Mouse (Mus musculus): ENCODE measurements around the gene Ldoc1. TPM values are rescaled to one million over a fixed set of nuclear protein-coding genes. Genes with fewer than 3 reads are reported as not detected.

Gene Ldoc1
- total RNA-seq (2014; rRNA removed) (not detected in 2 replicates), polyA plus RNA-seq (2012; rRNA removed) (not detected in 2 replicates)

GRCm38 (mm10) chrX:61709302-61710033 lies at the start of gene Ldoc1:
Gene Ldoc1 (plus strand): TSS chrX:61709497.
- H3K36me3 ChIP-seq (ENCODE audit: control insufficient read depth, insufficient read depth, low read length) = no peaks in the 10 kb centered on the region
- H3K27ac ChIP-seq (replicated peaks; ENCODE audit: insufficient read depth, low read depth, low read length) = no peak within 1 kb of the TSS
- DNase-seq (ENCODE audit: extremely low read depth, low read depth, low spot score) = no peak
- no peak for TF ChIP-seq POLR2A (IDR thresholded peaks at IDR 0.05; ENCODE audit: extremely low read depth, insufficient read depth, low read length)
- TF ChIP-seq CTCF (IDR thresholded peaks at IDR 0.05; ENCODE audit: low read depth, low read length) = no peak
- no peaks in the 10 kb centered on the region for H3K4me1 ChIP-seq (ENCODE audit: control insufficient read depth, insufficient read depth, low read length)
- H3K9ac ChIP-seq (ENCODE audit: low read depth, low read length) = no peak within 1 kb of the TSS
- no peak within 1 kb of the TSS for H3K4me3 ChIP-seq (ENCODE audit: insufficient read depth, low read depth, low read length)
- 20% methylated on average over 33 of the region's 34 CpGs for WGBS
- no peaks in the 10 kb centered on the region for H3K79me2 ChIP-seq (ENCODE audit: control insufficient read depth, insufficient read depth, low read length)
- no peaks in the 10 kb centered on the region for H3K27me3 ChIP-seq (ENCODE audit: control insufficient read depth, insufficient read depth, low read length)

DNA sequence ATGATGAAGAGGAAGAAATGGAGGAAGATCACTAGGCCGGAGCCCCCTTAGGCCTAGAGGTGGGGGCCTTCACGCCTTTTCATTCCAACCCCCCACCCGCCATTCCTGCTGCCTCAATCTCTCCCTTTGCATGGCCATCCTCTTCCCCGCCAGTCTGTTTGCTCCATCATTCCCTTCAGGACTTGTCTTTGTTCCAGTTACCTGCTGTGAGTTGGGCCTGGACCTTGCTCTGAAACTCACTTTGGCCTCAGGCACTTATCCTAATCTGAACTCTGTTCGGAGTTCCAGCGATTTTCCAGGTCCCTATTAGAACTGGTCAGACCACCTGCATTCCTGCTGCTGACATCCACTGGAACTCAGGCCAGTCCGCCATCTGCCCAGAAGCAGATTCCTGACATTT lies 834 bp downstream of the Ldoc1 start:
- Histone ChIP-seq H3K9ac (ENCODE audit: low read depth, low read length) (no peak overlapping the region), H3K27me3 (ENCODE audit: control insufficient read depth, insufficient read depth, low read length) (no peaks in the 10 kb centered on the region), H3K4me1 (ENCODE audit: control insufficient read depth, insufficient read depth, low read length) (no peaks in the 10 kb centered on the region), H3K4me3 (ENCODE audit: insufficient read depth, low read depth, low read length) (no peak overlapping the region), H3K36me3 (ENCODE audit: control insufficient read depth, insufficient read depth, low read length) (no peaks in the 10 kb centered on the region), H3K79me2 (ENCODE audit: control insufficient read depth, insufficient read depth, low read length) (no peaks in the 10 kb centered on the region), H3K27ac (replicated peaks; ENCODE audit: insufficient read depth, low read depth, low read length) (no peak overlapping the region)
- 77% methylated on average over 5 of the region's 7 CpGs for WGBS
- TF ChIP-seq CTCF (IDR thresholded peaks at IDR 0.05; ENCODE audit: low read depth, low read length) (no peak), POLR2A (IDR thresholded peaks at IDR 0.05; ENCODE audit: extremely low read depth, insufficient read depth, low read length) (no peak)
- DNase-seq (ENCODE audit: extremely low read depth, low read depth, low spot score) = no peak

DNA sequence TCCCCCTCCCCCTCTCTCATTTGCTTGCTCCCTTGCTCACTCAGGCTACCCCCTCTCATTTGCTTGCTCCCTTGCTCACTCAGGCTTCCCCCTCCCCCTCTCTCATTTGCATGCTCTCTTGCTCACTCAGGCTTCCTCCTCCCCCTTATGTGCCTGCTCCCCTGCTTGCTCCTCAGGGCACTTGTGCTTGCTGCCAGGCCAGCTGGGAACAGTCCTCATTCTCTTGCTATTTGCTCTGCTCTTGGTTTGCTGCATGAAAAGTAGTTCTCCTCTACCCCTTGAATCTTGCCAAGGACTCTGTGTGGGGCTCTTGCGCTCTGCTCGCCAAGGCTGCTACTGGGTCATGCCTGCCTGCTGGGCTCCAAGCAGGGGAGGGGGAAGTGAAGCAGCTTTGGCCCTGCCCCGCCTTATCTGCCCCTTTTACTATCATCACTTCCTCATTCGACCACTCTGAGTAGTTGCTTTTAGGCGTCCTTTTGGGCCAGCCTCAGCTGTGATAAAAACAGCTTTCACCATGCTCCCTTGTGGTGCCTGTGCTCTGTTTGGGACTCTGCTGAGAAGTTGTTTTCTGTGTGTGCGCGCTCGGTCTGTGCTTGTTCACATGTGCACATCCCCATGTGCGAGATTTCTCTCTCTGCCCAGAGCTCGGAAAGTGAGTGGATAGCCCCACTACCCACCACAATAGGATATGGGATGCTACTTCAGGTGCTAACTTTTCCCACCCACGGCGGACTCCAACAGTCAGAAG lies 13.2 kb downstream of the Ldoc1 start:
- peak; percentile 2 for DNase-seq (ENCODE audit: extremely low read depth, low read depth, low spot score)
- 7% methylated on average over 12 of the region's 12 CpGs for WGBS
- TF ChIP-seq CTCF (IDR thresholded peaks at IDR 0.05; ENCODE audit: low read depth, low read length) = no peak
- no peak for TF ChIP-seq POLR2A (IDR thresholded peaks at IDR 0.05; ENCODE audit: extremely low read depth, insufficient read depth, low read length)

DNA sequence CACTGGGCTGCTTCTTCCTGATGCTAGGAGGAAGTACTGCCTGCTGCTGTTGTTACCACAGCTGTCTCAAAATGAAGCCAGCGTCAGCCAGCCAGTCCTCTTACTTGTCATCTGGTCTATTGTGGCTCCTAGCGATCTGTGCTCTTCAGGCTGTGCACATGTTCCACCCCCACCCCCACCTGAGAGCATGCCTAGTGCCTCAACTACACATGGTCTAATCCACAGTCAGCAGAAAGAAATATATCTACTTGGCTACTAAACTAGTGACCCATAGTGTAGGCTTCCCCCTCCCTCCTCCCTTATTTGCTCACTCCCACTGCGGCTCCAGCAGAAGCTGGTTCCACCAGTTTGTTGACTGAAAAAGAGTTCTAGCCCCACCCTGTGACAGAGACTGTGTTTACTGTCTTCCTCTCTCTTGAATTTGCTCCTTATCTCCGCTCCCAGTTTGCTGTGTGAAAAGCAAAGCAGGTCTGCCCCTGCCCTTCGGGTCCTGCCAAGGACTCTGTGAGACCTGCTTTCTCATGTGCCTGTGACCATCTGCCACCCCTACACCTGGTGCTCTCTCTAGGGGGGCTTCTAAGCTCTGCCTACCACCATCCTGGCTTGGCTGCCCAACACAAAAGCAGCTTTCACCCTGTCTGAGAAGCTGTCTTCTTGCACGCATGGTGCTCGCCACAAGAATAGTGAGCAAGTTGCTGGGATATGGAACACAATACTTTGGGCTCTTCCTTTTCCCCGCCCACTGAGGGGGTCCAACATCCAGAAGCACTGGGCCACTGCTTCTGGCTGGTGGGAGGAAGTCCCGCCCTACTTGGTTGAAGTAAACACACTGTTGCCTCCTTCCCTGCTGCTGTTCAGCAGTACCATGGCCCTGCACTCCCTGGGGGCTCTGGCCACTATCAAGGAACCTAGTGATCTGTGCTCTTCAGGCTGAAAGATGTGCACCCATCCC lies 14.0 kb downstream of the Ldoc1 start:
- DNase-seq (ENCODE audit: extremely low read depth, low read depth, low spot score) = peak; percentile 4
- WGBS = 29% methylated on average over 9 of the region's 9 CpGs

More for the DNA sequence above, 13.2 kb downstream of the Ldoc1 start:
- Histone ChIP-seq H3K27me3 (ENCODE audit: control insufficient read depth, insufficient read depth, low read length) (no peaks in the 10 kb centered on the region), H3K4me1 (ENCODE audit: control insufficient read depth, insufficient read depth, low read length) (no peaks in the 10 kb centered on the region), H3K79me2 (ENCODE audit: control insufficient read depth, insufficient read depth, low read length) (no peaks in the 10 kb centered on the region), H3K4me3 (ENCODE audit: insufficient read depth, low read depth, low read length) (no peak overlapping the region), H3K27ac (replicated peaks; ENCODE audit: insufficient read depth, low read depth, low read length) (no peak overlapping the region), H3K36me3 (ENCODE audit: control insufficient read depth, insufficient read depth, low read length) (no peaks in the 10 kb centered on the region), H3K9ac (ENCODE audit: low read depth, low read length) (no peak overlapping the region)

DNA sequence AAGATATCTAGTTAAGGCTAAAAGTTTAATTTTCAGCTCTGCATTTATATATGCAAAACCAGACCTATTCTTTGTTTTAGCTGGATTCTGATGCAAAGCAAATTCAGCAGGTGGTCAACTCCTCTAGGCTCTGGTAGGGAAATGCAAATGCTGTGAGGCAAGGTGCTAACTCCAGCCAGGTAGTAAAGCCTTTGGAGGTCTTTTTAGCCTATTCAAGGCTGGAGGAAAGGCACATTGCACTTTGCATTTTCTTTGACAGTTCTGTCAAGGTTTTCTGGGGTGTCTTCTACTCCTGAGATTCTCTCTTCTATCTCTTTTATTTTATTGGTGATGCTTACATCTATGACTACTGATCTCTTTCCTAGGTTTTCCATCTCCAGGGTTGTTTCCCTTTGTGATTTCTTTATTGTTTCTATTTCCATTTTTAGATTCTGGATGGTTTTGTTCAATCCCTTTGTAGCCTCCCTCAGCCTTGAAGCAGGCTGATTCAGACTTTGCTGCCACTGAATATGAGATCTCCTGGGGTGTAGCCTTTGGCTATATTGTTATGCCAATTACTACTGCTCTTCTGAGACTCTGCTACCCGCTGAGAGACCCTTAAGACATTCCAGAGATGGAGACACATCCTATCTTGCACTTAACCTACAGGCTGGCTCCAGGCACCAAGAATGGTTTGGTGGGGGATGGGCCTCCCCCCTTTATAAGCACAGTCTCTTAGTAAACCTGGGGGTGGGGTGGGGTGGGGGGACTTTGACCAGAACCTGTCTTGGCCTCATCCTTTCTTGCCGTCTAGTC lies 18.4 kb downstream of the Ldoc1 start:
- WGBS = 63% methylated on average over 2 of the region's 2 CpGs
- no peak for DNase-seq (ENCODE audit: extremely low read depth, low read depth, low spot score)
- no peaks in the 10 kb centered on the region for H3K27me3 ChIP-seq (ENCODE audit: control insufficient read depth, insufficient read depth, low read length)
- H3K79me2 ChIP-seq (ENCODE audit: control insufficient read depth, insufficient read depth, low read length) = no peaks in the 10 kb centered on the region
- no peak overlapping the region for H3K27ac ChIP-seq (replicated peaks; ENCODE audit: insufficient read depth, low read depth, low read length)
- H3K9ac ChIP-seq (ENCODE audit: low read depth, low read length) = no peak overlapping the region
- no peaks in the 10 kb centered on the region for H3K36me3 ChIP-seq (ENCODE audit: control insufficient read depth, insufficient read depth, low read length)
- no peak for TF ChIP-seq CTCF (IDR thresholded peaks at IDR 0.05; ENCODE audit: low read depth, low read length)
- TF ChIP-seq POLR2A (IDR thresholded peaks at IDR 0.05; ENCODE audit: extremely low read depth, insufficient read depth, low read length) = no peak
- H3K4me3 ChIP-seq (ENCODE audit: insufficient read depth, low read depth, low read length) = no peak overlapping the region
- H3K4me1 ChIP-seq (ENCODE audit: control insufficient read depth, insufficient read depth, low read length) = no peaks in the 10 kb centered on the region

More for the DNA sequence above, 14.0 kb downstream of the Ldoc1 start:
- Histone ChIP-seq H3K36me3 (ENCODE audit: control insufficient read depth, insufficient read depth, low read length) (no peaks in the 10 kb centered on the region), H3K79me2 (ENCODE audit: control insufficient read depth, insufficient read depth, low read length) (no peaks in the 10 kb centered on the region), H3K4me1 (ENCODE audit: control insufficient read depth, insufficient read depth, low read length) (no peaks in the 10 kb centered on the region), H3K27me3 (ENCODE audit: control insufficient read depth, insufficient read depth, low read length) (no peaks in the 10 kb centered on the region), H3K27ac (replicated peaks; ENCODE audit: insufficient read depth, low read depth, low read length) (no peak overlapping the region), H3K4me3 (ENCODE audit: insufficient read depth, low read depth, low read length) (no peak overlapping the region), H3K9ac (ENCODE audit: low read depth, low read length) (no peak overlapping the region)
- no peak for TF ChIP-seq CTCF (IDR thresholded peaks at IDR 0.05; ENCODE audit: low read depth, low read length)
- no peak for TF ChIP-seq POLR2A (IDR thresholded peaks at IDR 0.05; ENCODE audit: extremely low read depth, insufficient read depth, low read length)

All from liver, adult 2 months (tissue).